Mouse (Mus musculus): Measurements from ENCODE around the gene Lmna. TPM values are rescaled to one million over a fixed set of nuclear protein-coding genes. Genes with fewer than 3 reads are reported as not detected.

Gene Lmna
- total RNA-seq, 1 experiment = 121 TPM

DNA sequence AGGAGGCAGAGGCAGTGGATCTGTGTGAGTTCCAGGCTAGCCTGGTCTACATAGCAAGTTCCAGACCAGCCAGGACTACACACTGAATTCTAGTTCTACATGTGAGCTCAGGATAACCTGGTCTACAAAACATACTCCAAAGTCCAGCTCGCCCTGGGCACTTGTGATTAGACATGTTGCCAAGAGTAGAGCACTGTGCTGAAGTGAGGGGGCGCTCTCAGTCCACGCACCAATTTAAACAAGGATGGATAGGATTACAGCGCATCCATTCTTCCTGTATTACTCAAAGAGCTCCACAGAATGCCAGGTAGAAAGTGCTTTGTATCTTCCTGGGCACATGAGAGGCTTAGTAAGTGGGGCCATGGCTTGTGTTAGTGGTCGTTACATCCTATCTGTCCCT lies 34.8 kb upstream of the Lmna start:
- no peak for TF ChIP-seq ZC3H11A (IDR thresholded peaks at IDR 0.05; ENCODE audit: borderline replicate concordance, low read depth, low read length)
- no peak for TF ChIP-seq MAFK (IDR thresholded peaks at IDR 0.05; ENCODE audit: insufficient read depth, low read depth, low read length)
- no peak for TF ChIP-seq CHD2 (IDR thresholded peaks at IDR 0.05; ENCODE audit: low read depth, low read length)
- no peak for TF ChIP-seq ZNF384 (IDR thresholded peaks at IDR 0.05; ENCODE audit: low read depth, low read length)
- Histone ChIP-seq H3K9ac (ENCODE audit: insufficient read depth, low read depth, low read length, poor library complexity, severe bottlenecking) (no peak overlapping the region), H3K9me3 (ENCODE audit: control insufficient read depth, insufficient read depth, low read depth, low read length) (no peaks in the 10 kb centered on the region)

DNA sequence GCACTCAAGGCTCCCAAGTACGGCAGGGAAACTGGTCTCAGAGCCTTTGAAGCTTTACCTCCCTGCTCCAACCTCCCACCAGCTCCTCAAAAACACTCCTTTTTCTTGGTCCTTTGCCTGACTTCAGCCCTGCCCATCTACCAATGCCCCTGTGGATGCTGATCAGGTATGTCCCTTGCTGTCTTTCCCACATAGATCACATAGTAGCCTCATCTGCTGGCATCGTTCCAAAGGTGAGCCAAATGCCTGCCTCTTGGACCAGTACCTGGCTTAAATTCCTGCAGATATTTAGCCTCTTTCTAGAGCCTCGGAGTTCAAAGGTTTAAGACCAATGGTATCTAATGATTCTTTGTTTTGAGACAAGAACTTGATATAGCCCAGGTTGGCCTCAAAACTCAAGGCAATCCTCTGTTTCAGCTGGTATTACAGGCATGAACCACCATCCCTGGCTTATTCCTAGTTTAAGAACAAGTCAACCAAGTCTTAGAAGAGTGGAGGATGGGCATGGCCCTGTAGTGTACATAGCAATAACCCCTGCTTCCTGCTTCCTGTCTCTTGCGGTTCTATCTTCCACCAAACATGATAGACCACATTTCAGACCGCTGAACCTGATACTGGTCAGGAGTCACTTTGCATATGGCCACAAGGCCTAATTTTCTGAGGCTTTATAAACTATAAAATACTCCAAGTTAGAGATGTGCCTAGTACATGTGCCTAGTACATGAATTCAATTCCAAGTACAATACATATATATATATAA lies 34.1 kb upstream of the Lmna start:
- in situ Hi-C loops (cut with MboI; ENCODE audit: low sequenced_read_pairs in 2 of 2, unreplicated experiment in 2 of 2) = no loop called here
- Histone ChIP-seq H3K36me3 (ENCODE audit: control insufficient read depth, insufficient read depth, low read length, poor library complexity, severe bottlenecking) (peaks cover 5% of the 10 kb centered on the region; the same call in 1 of the 2 replicates), H3K9me3 (ENCODE audit: control insufficient read depth, insufficient read depth, low read depth, low read length) (no peaks in the 10 kb centered on the region), H3K27ac (ENCODE audit: insufficient read depth, low read depth, low read length, poor library complexity, severe bottlenecking) (no peak overlapping the region), H3K9ac (ENCODE audit: insufficient read depth, low read depth, low read length, poor library complexity, severe bottlenecking) (no peak overlapping the region), H3K4me3 (ENCODE audit: insufficient read depth in 1 of 2, low read depth in 1 of 2, low read length in 2 of 2, poor library complexity in 1 of 2, severe bottlenecking in 1 of 2) (no peak overlapping the region), H3K4me1 (ENCODE audit: control insufficient read depth in 2 of 2, insufficient read depth in 2 of 2, low read length in 2 of 2, poor library complexity in 1 of 2) (peaks cover 4 to 42% of the 10 kb centered on the region in 2 experiments)
- TF ChIP-seq ZC3H11A (IDR thresholded peaks at IDR 0.05; ENCODE audit: borderline replicate concordance, low read depth, low read length) (no peak), CHD2 (IDR thresholded peaks at IDR 0.05; ENCODE audit: low read depth, low read length) (no peak), HCFC1 (IDR thresholded peaks at IDR 0.05; ENCODE audit: borderline replicate concordance, insufficient read depth, low read length) (no peak), MAFK (IDR thresholded peaks at IDR 0.05; ENCODE audit: insufficient read depth, low read depth, low read length) (no peak), ZNF384 (IDR thresholded peaks at IDR 0.05; ENCODE audit: low read depth, low read length) (no peak)
- no peak for DNase-seq (ENCODE audit: low read depth, low spot score)

More for the DNA sequence above, 34.8 kb upstream of the Lmna start:
- Histone ChIP-seq H3K4me3 (ENCODE audit: insufficient read depth in 1 of 2, low read depth in 1 of 2, low read length in 2 of 2, poor library complexity in 1 of 2, severe bottlenecking in 1 of 2) (no peak overlapping the region), H3K4me1 (ENCODE audit: control insufficient read depth in 2 of 2, insufficient read depth in 2 of 2, low read length in 2 of 2, poor library complexity in 1 of 2) (peaks cover 4 to 41% of the 10 kb centered on the region in 2 experiments), H3K27ac (ENCODE audit: insufficient read depth, low read depth, low read length, poor library complexity, severe bottlenecking) (no peak overlapping the region), H3K36me3 (ENCODE audit: control insufficient read depth, insufficient read depth, low read length, poor library complexity, severe bottlenecking) (peaks cover 5% of the 10 kb centered on the region; the same call in 1 of the 2 replicates)
- in situ Hi-C loops (cut with MboI; ENCODE audit: low sequenced_read_pairs in 2 of 2, unreplicated experiment in 2 of 2) = no loop called here
- no peak for DNase-seq (ENCODE audit: low read depth, low spot score)

DNA sequence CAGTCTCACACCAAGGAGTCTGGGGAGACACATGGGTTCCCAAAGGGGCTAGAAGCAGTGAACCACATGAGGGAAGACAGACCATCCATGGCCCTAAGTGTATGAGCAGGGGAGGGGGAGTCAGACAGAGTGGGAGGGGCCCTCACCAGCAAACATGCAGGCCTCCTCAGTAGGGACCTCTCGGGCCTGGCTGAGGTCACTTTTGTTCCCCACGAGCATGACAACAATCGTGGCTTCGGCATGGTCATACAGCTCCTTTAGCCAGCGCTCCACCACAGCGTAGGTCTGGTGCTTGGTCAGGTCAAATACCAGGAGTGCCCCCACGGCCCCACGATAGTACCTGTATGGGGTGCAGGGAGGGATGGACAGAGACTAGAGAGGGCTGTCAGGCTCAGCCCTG lies 33.4 kb upstream of the Lmna start:
- DNase-seq (ENCODE audit: low read depth, low spot score) = no peak
- Histone ChIP-seq H3K27ac (ENCODE audit: insufficient read depth, low read depth, low read length, poor library complexity, severe bottlenecking) (no peak overlapping the region), H3K9ac (ENCODE audit: insufficient read depth, low read depth, low read length, poor library complexity, severe bottlenecking) (no peak overlapping the region), H3K4me3 (ENCODE audit: insufficient read depth in 1 of 2, low read depth in 1 of 2, low read length in 2 of 2, poor library complexity in 1 of 2, severe bottlenecking in 1 of 2) (no peak overlapping the region), H3K9me3 (ENCODE audit: control insufficient read depth, insufficient read depth, low read depth, low read length) (no peaks in the 10 kb centered on the region), H3K4me1 (ENCODE audit: control insufficient read depth in 2 of 2, insufficient read depth in 2 of 2, low read length in 2 of 2, poor library complexity in 1 of 2) (peaks cover 4 to 41% of the 10 kb centered on the region in 2 experiments), H3K36me3 (ENCODE audit: control insufficient read depth, insufficient read depth, low read length, poor library complexity, severe bottlenecking) (peaks cover 6% of the 10 kb centered on the region; the same call in 1 of the 2 replicates)
- in situ Hi-C loops (cut with MboI; ENCODE audit: low sequenced_read_pairs in 2 of 2, unreplicated experiment in 2 of 2) = no loop called here
- TF ChIP-seq ZNF384 (IDR thresholded peaks at IDR 0.05; ENCODE audit: low read depth, low read length) (no peak), MAFK (IDR thresholded peaks at IDR 0.05; ENCODE audit: insufficient read depth, low read depth, low read length) (no peak), HCFC1 (IDR thresholded peaks at IDR 0.05; ENCODE audit: borderline replicate concordance, insufficient read depth, low read length) (no peak), ZC3H11A (IDR thresholded peaks at IDR 0.05; ENCODE audit: borderline replicate concordance, low read depth, low read length) (no peak), CHD2 (IDR thresholded peaks at IDR 0.05; ENCODE audit: low read depth, low read length) (no peak)

DNA sequence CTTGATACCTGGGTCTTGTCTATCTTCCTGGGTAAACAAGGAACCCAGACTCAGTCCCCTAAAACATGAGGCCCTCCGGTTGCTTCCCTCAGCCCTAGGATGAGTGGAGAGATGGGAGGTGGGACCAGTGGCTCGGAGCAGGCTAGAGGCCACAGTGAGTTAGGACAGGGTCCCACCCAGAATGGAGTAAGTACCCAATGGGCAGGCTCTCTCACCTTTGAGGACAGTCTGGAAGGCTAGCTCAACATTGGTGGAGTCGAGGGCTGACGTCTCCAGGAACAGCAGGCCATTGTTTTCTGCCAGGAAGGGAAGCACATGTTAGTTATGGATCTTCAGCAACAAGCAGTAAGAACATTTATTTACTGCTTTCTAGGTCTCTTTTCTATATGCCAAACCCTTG lies 32.7 kb upstream of the Lmna start:
- H3K4me3 ChIP-seq (ENCODE audit: insufficient read depth in 1 of 2, low read depth in 1 of 2, low read length in 2 of 2, poor library complexity in 1 of 2, severe bottlenecking in 1 of 2) = no peak overlapping the region
- no peak for DNase-seq (ENCODE audit: low read depth, low spot score)
- TF ChIP-seq CHD2 (IDR thresholded peaks at IDR 0.05; ENCODE audit: low read depth, low read length) (no peak), MAFK (IDR thresholded peaks at IDR 0.05; ENCODE audit: insufficient read depth, low read depth, low read length) (no peak), ZC3H11A (IDR thresholded peaks at IDR 0.05; ENCODE audit: borderline replicate concordance, low read depth, low read length) (no peak), ZNF384 (IDR thresholded peaks at IDR 0.05; ENCODE audit: low read depth, low read length) (no peak), HCFC1 (IDR thresholded peaks at IDR 0.05; ENCODE audit: borderline replicate concordance, insufficient read depth, low read length) (no peak)
- no peak overlapping the region for H3K27ac ChIP-seq (ENCODE audit: insufficient read depth, low read depth, low read length, poor library complexity, severe bottlenecking)
- no peaks in the 10 kb centered on the region for H3K9me3 ChIP-seq (ENCODE audit: control insufficient read depth, insufficient read depth, low read depth, low read length)
- H3K9ac ChIP-seq (ENCODE audit: insufficient read depth, low read depth, low read length, poor library complexity, severe bottlenecking) = no peak overlapping the region
- peaks cover 4 to 37% of the 10 kb centered on the region in 2 experiments for H3K4me1 ChIP-seq (ENCODE audit: control insufficient read depth in 2 of 2, insufficient read depth in 2 of 2, low read length in 2 of 2, poor library complexity in 1 of 2)
- in situ Hi-C loops (cut with MboI; ENCODE audit: low sequenced_read_pairs in 2 of 2, unreplicated experiment in 2 of 2) = no loop called here
- peaks cover 8% of the 10 kb centered on the region for H3K36me3 ChIP-seq (ENCODE audit: control insufficient read depth, insufficient read depth, low read length, poor library complexity, severe bottlenecking)
